Mouse (Mus musculus): ENCODE data around the gene Gm20388. TPM values are rescaled to one million over a fixed set of nuclear protein-coding genes. Genes with fewer than 3 reads are reported as not detected.

The Gm20388 gene
- total RNA-seq, 1 experiment from 2014 or later: 35.7 TPM

DNA sequence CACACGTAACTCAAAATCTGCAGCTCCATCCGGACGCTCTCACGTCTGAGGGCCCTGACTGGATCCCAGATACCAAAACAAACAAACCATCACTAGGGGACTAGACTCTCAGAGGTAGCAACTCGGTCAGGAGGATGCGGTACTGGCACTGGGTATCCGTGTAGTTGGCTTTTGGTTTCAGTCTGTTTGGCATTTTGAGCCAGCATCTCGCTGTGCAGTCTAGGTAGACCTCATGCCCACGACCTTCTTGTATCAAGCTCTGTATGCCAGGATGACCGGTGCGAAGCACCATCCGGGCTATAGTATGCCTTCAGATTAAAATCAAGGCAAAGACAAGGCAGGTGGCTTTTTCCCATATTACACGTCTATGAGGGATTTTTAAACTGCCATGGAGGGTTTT, 3916.9 kb downstream of the Gm20388 start:
- ATAC-seq (replicated peaks; ENCODE audit: low read depth, poor library complexity, severe bottlenecking): no peak

DNA sequence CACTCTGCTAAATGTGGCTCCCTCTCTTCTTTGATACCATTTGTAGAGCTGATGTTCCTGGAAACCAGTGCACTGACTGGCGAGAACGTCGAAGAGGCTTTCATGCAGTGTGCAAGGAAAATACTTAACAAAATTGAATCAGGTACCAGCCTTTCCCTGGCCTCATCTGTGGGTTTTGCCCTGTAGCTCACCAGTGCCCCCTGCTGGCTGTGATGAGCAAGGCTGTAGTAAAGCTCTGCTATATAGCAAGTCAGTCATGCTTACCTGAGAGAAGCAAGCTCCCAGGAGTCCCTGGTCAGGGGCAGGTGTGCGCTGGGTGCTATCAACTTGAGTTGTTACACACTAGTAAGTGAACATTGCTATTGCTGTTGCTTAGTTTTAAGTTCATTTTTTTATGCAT, 3922.1 kb downstream of the Gm20388 start:
- ATAC-seq (replicated peaks; ENCODE audit: low read depth, poor library complexity, severe bottlenecking): peak; percentile 65; the same call in 1 of the 2 replicates

DNA sequence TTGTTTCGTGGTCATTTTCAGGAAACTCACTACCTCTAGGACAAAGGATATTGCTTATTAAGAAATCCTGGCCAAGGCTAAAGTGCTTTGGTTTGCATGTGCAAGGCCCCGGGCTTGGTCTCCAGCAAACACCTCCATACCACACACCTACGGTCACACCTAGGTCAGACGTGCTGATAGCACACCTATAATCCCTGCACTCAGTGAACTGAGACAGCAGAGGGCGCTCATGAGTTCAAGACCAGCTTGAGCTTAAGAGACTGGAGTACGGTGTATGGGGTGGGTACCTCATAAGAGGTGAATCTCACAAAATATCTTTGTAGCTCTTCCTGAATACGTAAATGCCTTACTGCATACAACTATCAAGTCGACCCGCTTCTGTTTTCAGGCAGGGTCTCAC, 3924.8 kb downstream of the Gm20388 start:
- peak; percentile 73 for ATAC-seq (replicated peaks; ENCODE audit: low read depth, poor library complexity, severe bottlenecking)

DNA sequence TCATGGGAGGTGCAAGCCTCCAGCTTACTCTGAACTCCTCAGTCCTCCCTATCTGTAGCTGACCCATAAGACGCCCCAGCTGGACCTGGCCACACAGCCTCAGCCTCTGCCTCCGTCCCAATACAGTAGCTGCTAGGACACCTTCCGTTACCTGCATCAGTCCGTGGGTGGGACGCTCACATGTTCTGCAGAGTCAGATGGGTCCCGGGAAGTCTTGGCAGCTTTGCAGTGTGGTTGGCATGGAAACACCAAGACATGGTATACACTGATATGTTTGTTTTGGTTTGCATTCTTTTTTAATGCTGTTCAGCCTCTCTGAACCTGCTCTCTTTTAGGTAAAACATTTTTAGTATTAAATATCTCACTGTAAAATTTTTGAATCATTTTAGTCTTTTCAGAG, 3925.7 kb downstream of the Gm20388 start:
- no peak for ATAC-seq (replicated peaks; ENCODE audit: low read depth, poor library complexity, severe bottlenecking)

DNA sequence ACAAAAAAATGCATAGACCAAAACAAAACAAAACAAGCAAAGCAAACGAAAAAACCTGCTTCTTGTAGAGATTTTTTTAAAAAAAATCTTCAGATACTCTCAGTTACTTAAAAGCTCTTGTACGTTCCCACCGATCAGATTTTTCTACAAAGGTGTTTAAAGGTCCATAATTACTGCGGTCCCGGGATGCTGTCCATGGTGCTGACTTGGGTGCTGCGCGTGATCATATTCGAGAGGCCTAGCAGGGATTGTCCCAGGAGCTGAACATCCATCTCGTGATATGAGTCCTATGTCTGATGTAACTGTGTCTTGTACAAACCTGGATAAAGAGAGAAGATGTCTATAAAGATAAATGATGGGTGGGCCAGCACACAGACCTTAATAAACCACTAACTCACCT, 3927.9 kb downstream of the Gm20388 start:
- no peak for ATAC-seq (replicated peaks; ENCODE audit: low read depth, poor library complexity, severe bottlenecking)

DNA sequence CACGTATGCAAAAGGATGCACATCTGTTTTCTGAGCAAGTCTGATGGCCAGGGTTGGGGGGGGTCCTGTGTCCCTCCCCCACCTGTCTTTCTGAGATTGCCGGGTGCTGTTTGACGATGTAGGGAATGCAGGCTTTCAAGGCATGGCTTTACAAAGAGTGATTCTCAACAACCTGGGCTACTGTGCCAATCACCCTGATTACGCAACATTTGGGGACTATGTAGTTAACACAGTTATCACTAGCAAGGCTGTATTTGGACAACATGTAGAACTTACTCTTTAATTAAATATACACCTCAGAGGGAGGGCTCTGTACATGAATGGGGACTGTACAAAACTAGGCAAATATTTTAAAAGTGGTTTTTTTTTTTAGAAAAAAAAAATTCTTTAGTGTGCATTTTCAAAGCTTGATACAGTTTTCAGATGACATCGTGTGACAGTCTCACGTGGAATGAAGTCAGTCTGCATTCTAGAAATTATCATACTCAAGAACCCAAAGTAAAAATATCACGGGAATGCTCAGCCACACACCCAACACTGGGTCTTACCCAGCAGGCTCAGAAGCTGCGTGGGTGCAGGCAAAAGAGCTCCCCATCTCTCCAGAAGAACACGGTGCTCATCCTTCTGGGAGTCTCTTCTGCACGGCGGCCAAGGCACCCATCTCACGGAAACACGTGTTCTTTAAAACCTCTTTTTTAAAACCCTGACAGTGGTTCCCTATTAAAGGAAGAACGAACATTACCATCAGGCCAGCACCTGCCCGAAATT, 3930.1 kb downstream of the Gm20388 start:
- no peak for ATAC-seq (replicated peaks; ENCODE audit: low read depth, poor library complexity, severe bottlenecking)

DNA sequence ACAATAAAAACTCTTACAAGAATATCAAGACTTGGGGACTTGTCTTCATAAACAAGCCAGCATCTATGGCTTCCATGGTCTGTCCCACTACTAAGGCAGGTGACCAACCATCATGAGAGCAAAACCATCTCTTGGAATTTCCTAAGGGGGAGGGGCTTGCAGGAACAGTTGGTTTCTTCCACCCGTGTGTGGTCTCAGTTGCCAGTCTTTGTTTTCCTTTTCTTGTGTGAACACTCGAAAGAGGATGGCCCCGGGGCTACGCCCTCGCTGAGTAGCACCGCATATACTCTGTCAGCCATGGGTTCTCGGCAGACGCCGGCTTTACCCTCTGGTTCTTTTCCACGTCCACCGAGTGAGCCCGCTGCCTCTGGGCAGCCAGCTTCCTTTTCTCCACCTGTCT, 3931.4 kb downstream of the Gm20388 start:
- ATAC-seq (replicated peaks; ENCODE audit: low read depth, poor library complexity, severe bottlenecking): no peak

DNA sequence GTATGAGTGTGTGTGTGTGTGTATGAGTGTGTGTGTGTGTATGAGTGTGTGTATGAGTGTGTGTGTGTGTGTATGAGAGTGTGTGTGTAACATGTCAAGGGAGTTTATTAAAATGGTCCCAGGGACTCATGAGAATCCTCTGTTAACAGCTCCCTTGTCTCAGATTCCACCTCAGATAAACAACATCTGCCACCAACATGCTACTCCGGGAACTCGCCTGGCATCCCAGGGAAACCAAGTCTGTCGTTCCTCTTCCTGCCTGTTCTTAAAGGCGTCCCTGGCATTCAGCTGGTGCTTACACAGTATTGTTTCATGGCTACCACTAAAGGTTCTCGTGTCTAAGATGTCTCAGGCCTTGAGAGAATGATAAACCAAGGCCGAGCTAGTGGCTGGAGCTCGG, 3933.7 kb downstream of the Gm20388 start:
- ATAC-seq (replicated peaks; ENCODE audit: low read depth, poor library complexity, severe bottlenecking): no peak

DNA sequence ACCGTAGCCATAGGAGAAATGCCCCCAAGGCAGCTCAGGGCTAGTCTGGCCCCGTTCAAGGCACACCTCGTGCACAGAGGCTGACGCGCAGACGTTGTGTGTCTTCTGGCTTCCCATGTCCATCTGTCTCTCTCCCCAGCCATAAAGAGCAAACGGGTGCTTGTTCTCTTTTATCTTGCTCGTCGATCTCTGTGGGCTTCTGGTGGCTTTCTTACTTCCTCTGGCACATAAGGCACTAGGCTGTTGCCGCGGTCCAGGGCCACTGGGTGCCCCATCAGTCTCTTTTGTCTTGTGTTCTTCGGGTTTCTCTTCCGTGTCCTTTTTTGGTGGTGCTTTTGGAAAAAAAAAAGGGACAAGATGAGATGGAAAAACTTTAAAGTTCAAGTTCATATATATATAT, 3934.5 kb downstream of the Gm20388 start:
- ATAC-seq (replicated peaks; ENCODE audit: low read depth, poor library complexity, severe bottlenecking): peak; percentile 80

DNA sequence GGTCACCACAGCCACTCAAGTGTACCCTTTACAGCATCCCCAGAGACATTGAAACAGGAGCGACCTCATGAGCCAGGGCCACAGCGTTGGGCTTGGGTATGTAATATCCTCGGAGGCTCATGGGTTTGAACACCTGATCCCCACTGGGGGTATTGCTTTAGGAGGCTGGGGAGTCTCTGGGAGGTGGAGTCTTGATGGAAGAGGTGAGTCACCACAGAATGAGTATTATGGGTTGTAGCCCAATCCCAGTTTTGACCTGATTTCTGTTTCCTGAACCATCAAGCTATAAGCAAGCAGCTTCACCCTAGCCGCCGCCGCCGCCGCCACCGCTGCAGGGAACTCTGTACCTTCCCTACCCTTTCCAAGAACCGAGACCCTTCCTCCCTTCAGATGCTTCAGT, 3935.3 kb downstream of the Gm20388 start:
- ATAC-seq (replicated peaks; ENCODE audit: low read depth, poor library complexity, severe bottlenecking): no peak

DNA sequence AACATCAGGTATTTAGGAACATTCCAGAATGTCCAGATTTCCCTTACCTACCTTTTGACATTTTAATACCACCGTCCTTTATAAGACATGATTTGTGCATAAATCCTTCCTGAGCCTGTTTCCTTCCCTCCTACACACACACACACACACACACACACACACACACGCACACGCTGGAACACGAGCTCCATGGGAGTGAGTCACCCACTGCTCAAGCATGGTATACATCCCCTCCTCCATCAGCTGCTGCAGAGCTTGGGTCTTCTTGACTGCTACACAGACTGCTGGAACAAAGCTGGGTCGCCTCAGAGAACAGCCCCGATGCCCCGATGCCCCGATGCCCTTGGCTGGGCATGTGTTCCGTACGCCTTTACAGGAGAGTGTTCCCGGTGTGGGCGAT, 3935.9 kb downstream of the Gm20388 start:
- no peak for ATAC-seq (replicated peaks; ENCODE audit: low read depth, poor library complexity, severe bottlenecking)

DNA sequence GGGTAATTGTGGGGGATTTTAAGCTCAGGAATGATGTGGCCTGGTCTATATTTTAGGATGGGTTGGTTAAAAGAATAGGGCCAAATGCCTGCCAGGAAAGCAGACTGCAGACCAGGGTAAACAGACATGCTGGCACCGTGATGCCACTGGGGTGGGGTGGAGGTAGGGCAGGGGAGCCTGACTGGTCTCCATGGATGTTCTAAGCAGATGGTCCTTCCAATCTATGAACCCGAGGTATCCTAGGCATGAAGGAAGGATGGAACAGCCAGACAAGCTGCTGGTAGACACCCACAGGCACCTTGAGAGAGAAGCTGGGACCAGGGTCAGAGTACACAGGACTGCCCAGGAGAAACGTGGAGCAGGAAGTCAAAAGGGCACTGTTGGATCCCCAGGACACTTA, 3936.9 kb downstream of the Gm20388 start:
- ATAC-seq (replicated peaks; ENCODE audit: low read depth, poor library complexity, severe bottlenecking): no peak

DNA sequence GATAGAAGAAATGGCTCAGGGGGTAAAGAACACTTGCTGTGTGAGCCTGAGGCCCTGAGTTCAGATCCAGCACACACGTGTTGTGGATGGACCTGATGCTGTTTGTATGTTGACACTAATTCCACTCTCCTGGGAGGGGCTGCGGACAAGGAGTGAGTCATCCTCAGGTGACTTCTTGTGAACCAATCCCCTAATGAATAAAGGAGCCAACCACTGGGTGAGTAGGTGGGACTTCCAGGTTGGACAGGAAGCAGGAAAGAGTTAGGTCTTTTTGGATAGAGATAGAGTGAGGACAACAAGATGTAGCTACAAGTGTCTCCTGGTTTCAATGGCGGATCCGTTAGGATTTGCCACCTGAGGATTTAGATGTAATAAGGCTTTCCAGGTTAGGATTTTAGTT, 3938.7 kb downstream of the Gm20388 start:
- ATAC-seq (replicated peaks; ENCODE audit: low read depth, poor library complexity, severe bottlenecking): no peak

DNA sequence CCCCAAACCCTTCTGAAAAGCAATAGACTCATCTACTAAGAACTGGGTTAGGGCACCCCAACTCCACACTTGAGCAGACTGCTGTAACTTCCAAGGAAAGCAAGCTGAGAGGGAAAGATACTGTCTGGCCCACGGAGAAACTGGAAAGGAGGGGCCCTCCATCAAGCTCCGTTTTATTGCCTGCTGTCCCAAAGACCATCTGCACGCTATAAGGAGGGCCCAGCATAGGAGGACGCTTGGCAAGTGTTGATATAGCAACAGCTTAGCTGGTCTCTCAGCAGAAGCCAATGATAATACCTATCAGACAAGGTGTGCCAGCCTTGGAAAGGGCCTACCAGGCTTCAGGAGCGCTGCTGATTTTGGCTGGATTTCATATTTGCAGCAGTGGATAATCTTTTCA, 3940.9 kb downstream of the Gm20388 start:
- no peak for ATAC-seq (replicated peaks; ENCODE audit: low read depth, poor library complexity, severe bottlenecking)

DNA sequence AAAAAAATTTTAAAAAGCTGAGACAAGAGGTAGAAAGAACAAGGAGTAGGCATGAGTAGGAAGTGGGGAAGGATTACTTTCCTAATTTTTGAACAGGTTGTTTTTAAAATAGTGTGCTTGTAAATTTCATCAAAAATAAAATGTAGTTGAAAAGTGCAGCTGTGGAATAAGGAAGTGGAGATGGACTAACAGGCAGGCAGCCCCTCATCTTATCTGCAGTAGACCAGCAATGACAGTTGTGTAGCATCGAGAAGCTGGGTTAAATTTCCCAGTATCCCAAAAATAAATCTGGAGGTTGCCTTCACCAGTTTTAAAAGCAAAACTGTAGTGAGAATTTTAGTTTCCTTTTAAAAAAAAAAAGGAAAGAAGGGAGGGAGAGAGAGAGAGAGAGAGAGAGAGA, 3943.6 kb downstream of the Gm20388 start:
- ATAC-seq (replicated peaks; ENCODE audit: low read depth, poor library complexity, severe bottlenecking): no peak

DNA sequence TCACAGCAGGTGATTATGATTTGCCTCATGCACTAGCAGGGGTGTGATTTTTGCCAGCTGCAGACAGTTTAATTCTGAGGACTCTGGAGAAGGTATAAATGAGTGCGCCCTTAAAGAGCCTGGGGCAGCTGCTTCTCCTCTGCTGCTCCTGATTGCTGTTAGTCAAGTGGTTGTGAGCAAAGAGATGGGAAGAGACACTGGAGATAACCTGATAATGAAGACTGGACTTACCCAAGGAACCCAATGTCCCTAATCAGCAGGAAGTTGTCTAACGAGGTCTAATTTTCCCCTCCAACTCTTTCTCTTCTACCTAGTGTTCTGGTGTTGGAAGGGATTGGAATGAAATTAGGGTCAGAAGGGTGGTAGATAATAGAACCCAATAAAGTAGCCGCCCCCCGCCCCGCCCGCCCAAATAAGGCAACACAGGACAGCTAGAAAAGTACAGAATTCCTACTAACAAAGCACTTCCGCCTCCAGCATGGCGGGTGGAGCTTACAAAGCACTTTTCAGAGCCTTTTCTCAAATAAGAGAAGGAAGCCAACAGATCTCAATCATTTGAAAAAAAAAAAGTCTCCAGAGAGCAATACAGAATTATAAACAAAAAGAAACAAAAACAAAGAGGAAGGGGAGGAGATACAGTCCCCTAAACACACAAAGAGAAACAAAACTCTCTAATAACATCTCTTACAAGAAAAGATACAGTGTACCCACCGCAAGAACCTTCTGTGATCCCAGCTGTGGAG, 3944.3 kb downstream of the Gm20388 start:
- ATAC-seq (replicated peaks; ENCODE audit: low read depth, poor library complexity, severe bottlenecking): no peak

DNA sequence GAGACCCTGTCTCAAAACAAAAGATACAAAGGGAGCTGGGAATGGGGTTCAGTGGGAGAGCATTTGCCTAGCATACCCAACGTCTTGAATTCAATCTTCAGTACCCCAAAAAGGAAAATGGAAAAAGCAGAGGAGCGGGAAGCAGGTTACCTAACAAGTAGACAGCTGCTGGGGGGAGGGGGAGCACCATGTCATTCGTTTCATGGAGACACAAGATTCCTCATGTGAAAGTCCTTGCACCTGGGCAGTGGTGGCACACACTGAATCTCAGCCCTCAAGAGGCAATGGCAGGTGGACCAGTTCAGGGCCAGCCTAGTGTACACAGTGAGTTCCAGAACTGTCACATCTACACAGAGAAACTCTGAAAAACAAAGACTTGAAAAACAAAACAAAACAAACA, 3946.7 kb downstream of the Gm20388 start:
- ATAC-seq (replicated peaks; ENCODE audit: low read depth, poor library complexity, severe bottlenecking): no peak

DNA sequence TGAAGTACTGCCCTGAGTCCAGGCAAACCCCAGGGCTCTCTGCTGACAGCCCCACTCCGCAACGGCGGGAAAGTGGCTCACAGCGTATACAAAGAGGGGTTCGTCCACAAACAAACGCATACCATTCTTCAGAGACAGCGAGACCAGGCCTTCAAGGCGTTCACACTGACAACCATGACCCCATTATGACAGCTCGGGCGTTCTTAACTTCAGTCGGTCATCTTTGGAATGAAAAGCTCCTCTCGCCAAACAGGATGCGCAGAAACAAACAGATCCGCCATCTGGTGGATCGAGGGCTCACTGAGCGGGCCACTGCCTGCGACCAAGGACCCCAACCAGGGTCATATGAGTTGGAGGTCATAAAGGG, 3947.9 kb downstream of the Gm20388 start:
- peak; percentile 20; the same call in 1 of the 2 replicates for ATAC-seq (replicated peaks; ENCODE audit: low read depth, poor library complexity, severe bottlenecking)

DNA sequence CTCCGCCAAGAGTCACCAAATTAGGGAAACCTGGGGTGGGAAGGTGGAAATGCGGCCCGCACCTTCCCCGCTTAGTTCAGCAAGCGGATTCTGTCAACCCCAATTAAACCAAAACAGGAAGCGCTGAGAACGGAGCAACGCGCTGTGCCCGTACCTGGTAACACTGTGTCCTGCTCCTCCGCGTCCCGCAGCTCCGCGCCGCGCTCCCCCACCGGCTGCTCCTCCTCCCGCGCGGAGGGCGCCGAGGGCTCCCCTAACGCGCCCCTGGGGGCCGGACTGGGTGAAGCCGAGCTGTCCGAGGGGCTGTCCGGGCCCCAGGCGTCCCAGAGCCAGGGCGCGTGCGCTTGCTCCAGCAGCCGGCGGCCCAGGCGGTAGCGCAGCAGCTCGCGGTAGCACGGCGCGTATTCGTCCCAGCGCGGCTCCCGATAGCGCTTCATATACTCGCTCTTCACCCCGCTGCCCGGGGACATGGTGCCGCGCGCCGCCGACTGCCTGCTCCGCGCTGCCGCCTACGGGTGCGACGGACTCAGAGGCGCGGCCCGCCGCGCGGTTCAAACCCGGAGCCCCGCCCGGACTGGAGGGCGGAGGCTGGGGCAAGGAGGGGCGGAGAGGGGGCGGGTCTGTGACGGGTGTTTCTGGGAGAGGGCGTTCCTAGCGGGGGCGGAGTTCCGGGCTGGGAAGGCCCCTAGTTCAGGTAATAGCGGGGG, 3948.5 kb downstream of the Gm20388 start:
- ATAC-seq (replicated peaks; ENCODE audit: low read depth, poor library complexity, severe bottlenecking): peak; percentile 85

DNA sequence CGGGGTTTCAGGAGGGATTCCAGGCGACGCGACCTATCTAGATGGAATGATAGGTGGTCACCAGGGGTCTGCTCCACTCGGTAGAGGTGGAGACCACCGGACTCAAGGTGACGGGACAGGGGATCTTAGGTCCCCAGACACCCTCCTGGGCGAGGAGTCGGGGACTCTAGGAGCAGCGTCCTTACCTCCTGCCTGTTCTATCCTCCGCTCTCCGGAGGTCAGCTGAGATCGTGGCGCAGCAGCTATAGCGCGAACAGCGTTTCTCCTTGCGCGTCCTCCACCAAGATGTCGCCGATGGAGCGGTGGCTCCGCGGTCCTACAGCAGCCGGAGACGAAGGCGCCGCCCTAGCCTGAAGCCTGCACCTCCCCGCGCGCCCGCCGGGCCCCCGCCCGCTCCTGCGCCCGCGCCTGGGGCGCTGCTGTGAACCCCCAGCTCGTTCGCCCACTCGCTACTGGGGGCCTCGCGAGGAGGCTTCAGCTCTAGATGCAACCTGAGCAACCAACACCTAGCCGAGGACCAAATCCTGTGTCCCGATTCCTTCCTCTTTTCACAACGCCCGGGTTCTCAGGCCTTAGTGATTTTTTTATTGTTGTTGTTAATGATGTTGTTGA, 3949.1 kb downstream of the Gm20388 start, which contains the start of gene Ccsap:
TSS of gene Ccsap (minus strand) at position 562 of the 612 bp plus-strand sequence.
- peak; percentile 43 for ATAC-seq (replicated peaks; ENCODE audit: low read depth, poor library complexity, severe bottlenecking)

DNA sequence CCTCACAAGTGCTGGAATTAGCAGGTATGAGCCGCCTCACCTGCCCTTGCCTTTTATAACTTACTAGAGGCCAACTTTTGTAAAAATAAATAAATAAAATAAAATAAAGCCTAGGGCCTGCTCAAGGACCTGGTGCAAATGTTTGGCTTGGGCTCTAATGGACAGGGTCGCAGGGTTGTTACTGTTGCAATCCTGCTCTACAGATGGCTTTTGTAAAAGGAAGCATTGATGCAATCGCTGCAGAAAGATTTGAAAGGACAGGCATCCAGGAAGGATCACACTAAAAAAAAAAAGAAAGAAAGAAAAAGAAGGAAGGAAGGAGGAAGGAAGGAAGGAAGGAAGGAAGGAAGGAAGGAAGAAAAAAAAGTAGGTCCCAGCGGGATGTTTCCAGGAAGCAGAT, 3949.7 kb downstream of the Gm20388 start:
- no peak for ATAC-seq (replicated peaks; ENCODE audit: low read depth, poor library complexity, severe bottlenecking)

All from common myeloid progenitor, adult 5-6 weeks (primary cell).